Mouse (Mus musculus): ENCODE results near the gene Igsf21. TPM values are rescaled to one million over a fixed set of nuclear protein-coding genes. Genes with fewer than 3 reads are reported as not detected.

Igsf21 gene
- polyA plus RNA-seq, 1 experiment from 2014 or later: not detected

DNA sequence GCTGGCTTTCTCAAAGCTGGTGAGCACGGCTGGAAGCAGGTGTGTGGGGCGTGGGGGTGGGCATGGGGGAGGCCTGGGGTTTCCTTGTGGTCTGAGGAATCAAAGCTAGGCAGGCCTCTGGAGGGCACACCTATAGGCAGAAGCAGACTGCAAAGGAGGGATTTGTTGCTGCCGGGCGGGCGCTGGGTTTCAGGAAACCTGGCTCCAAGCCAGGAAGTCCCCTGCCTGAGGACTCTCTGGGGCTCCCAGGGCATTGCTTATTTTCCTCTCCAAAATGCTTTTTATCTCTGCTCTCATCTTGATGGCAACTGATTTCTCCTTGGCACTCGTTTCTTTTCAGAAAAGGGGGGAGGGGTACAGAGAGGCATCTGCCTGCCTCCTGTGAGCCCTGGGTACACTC lies 141.8 kb downstream of the Igsf21 start:
- Histone ChIP-seq H3K27me3 (ENCODE audit: insufficient read depth, low read length) (peaks cover 24% of the 10 kb centered on the region), H3K4me2 (ENCODE audit: low read depth, low read length) (no peak overlapping the region), H3K4me1 (ENCODE audit: insufficient read depth) (no peaks in the 10 kb centered on the region), H3K9ac (replicated peaks) (no peak overlapping the region), H3K36me3 (replicated peaks; ENCODE audit: insufficient read depth, low read length) (no peaks in the 10 kb centered on the region), H3K4me3 (ENCODE audit: low read depth, low read length) (no peak overlapping the region), H3K27ac (ENCODE audit: low read depth) (no peak overlapping the region), H3K9me3 (ENCODE audit: low read length) (no peaks in the 10 kb centered on the region)
- 17% methylated on average over 6 of the region's 6 CpGs for WGBS (ENCODE audit: insufficient replicate concordance)
- TF ChIP-seq EP300 (IDR thresholded peaks at IDR 0.05; ENCODE audit: low read depth): no peak
- no peak for TF ChIP-seq CTCF (IDR thresholded peaks at IDR 0.05; ENCODE audit: low read depth)
- ATAC-seq (no peak), DNase-seq (no peak)

DNA sequence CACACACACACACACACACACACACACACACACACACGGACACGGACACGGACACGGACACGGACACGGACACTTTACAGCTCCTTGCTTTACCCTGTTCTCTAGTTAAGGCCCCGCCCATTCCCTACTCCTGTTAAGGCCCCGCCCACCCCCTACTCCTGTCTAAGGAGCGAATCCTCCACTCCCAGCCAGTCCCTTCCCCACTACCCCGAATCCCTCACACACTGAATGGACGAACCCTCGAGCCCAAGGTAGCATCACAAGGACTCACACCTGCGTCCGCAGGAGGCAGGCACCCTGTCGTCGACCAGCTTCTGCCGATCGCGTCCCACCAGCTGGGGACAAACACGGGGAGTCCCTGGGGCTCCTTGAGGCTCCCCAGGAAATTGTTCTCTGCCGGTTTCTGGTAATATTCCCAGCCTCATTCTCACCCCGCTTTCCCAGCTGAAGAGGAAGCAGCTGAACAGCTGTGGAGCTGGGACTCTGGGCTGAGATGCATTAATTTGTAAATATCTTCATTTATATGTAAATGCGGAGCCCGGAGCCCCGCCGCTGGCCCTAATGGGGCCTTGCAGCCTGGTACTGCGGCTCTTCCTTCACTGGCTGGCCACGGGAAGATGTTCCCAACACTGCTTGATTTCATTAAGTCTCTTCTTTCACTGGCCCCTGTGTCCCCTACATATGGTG lies 143.1 kb downstream of the Igsf21 start:
- DNase-seq: no peak
- no peak overlapping the region for H3K9ac ChIP-seq (replicated peaks)

DNA sequence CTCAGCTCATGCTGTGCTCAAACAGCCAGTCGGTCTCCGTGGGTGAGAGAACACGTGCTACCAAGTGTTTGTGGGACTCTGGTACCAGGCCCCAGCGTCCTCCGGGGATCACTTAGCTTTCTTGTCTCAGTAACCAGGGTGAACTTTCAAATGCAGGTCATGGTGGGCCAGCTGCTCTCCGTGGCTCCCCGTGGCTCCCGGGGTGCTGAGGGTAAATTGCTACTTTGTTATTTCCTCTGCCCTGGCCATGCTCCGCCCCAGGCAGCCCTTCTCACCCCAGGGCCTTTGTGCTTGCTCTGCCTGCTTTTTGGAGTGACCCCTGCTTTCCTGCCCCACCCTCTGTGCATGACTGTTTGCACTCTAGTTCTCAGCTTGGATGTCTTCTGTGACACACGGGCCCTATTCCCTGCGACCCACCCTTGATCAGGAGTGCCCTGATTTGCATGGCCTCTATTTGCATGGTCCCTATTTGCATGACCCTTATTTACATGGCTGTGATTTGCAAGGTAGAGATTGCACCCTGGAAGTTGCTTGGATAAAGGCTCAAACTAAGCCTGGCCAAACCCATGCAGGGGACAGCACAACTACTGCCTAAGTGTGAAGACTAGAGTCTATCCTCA lies 143.9 kb downstream of the Igsf21 start:
- no peak overlapping the region for H3K9ac ChIP-seq (replicated peaks)
- H3K4me2 ChIP-seq (ENCODE audit: low read depth, low read length): no peak overlapping the region
- DNase-seq (no peak), ATAC-seq (no peak)
- H3K4me1 ChIP-seq (ENCODE audit: insufficient read depth): no peaks in the 10 kb centered on the region
- no peaks in the 10 kb centered on the region for H3K9me3 ChIP-seq (ENCODE audit: low read length)
- 22% methylated on average over 11 of the region's 11 CpGs for WGBS (ENCODE audit: insufficient replicate concordance)
- H3K4me3 ChIP-seq (ENCODE audit: low read depth, low read length): no peak overlapping the region
- H3K36me3 ChIP-seq (replicated peaks; ENCODE audit: insufficient read depth, low read length): no peaks in the 10 kb centered on the region
- TF ChIP-seq EP300 (IDR thresholded peaks at IDR 0.05; ENCODE audit: low read depth): no peak
- no peak for TF ChIP-seq CTCF (IDR thresholded peaks at IDR 0.05; ENCODE audit: low read depth)
- H3K27me3 ChIP-seq (ENCODE audit: insufficient read depth, low read length): peaks cover 11% of the 10 kb centered on the region; the same call in 1 of the 2 replicates
- H3K27ac ChIP-seq (ENCODE audit: low read depth): no peak overlapping the region

More for the DNA sequence above, 143.1 kb downstream of the Igsf21 start:
- no peaks in the 10 kb centered on the region for H3K9me3 ChIP-seq (ENCODE audit: low read length)
- H3K27me3 ChIP-seq (ENCODE audit: insufficient read depth, low read length): peaks cover 12% of the 10 kb centered on the region
- no peaks in the 10 kb centered on the region for H3K4me1 ChIP-seq (ENCODE audit: insufficient read depth)
- H3K27ac ChIP-seq (ENCODE audit: low read depth): no peak overlapping the region
- H3K4me2 ChIP-seq (ENCODE audit: low read depth, low read length): no peak overlapping the region
- H3K36me3 ChIP-seq (replicated peaks; ENCODE audit: insufficient read depth, low read length): no peaks in the 10 kb centered on the region
- WGBS (ENCODE audit: insufficient replicate concordance): 7% methylated on average over 26 of the region's 28 CpGs
- no peak overlapping the region for H3K4me3 ChIP-seq (ENCODE audit: low read depth, low read length)
- no peak for TF ChIP-seq EP300 (IDR thresholded peaks at IDR 0.05; ENCODE audit: low read depth)
- TF ChIP-seq CTCF (IDR thresholded peaks at IDR 0.05; ENCODE audit: low read depth): no peak
- no peak for ATAC-seq

DNA sequence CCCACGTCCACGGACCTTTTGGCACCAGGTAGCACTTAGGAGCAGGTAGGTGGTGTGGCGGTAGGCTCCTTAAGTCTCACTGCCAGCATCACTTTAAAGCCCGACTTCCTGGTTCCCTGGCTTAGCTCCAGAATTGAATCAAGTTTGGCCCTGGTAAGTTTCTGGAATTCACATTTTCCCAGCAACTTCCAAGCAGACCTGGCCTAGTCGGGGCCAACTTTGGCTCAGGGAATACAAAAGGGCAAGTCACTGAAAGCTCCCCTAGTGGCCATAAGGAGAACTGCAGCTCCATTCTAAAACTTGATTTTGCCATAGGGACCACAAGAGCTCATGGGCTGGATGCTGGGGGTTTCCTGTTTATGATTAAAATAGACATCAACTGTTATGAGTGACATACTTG lies 145.5 kb downstream of the Igsf21 start:
- no peak for DNase-seq
- Histone ChIP-seq H3K9me3 (ENCODE audit: low read length) (no peaks in the 10 kb centered on the region), H3K9ac (replicated peaks) (no peak overlapping the region), H3K27ac (ENCODE audit: low read depth) (no peak overlapping the region), H3K36me3 (replicated peaks; ENCODE audit: insufficient read depth, low read length) (no peaks in the 10 kb centered on the region), H3K4me1 (ENCODE audit: insufficient read depth) (no peaks in the 10 kb centered on the region), H3K4me3 (ENCODE audit: low read depth, low read length) (no peak overlapping the region), H3K4me2 (ENCODE audit: low read depth, low read length) (no peak overlapping the region), H3K27me3 (ENCODE audit: insufficient read depth, low read length) (peaks cover 11% of the 10 kb centered on the region; the same call in 1 of the 2 replicates)
- ATAC-seq: no peak
- 66% methylated on average over 5 of the region's 5 CpGs for WGBS (ENCODE audit: insufficient replicate concordance)
- TF ChIP-seq CTCF (IDR thresholded peaks at IDR 0.05; ENCODE audit: low read depth) (peak; percentile 80), EP300 (IDR thresholded peaks at IDR 0.05; ENCODE audit: low read depth) (no peak)

DNA sequence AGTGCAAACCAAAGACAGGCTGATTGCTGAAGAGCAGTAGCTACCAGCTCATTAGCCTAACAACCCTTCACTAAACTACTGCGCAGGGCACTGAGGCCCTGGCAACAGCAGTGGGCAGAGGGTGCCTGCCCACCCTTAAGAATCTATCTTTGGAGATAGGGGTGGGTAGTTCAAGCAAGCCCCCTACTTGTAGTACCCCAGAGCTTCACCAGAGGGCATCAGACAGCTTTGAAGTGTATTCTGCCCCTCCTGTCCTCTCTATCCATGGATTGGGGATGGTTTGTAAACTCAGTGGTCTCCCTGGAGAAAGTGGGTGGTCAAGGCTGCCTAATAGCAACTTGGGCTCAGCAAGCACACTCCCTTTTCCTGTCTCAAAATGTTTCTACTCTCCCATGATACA lies 146.4 kb downstream of the Igsf21 start:
- Histone ChIP-seq H3K27ac (ENCODE audit: low read depth) (no peak overlapping the region), H3K4me1 (ENCODE audit: insufficient read depth) (no peaks in the 10 kb centered on the region), H3K9me3 (ENCODE audit: low read length) (no peaks in the 10 kb centered on the region), H3K4me2 (ENCODE audit: low read depth, low read length) (no peak overlapping the region), H3K4me3 (ENCODE audit: low read depth, low read length) (no peak overlapping the region), H3K36me3 (replicated peaks; ENCODE audit: insufficient read depth, low read length) (no peaks in the 10 kb centered on the region), H3K27me3 (ENCODE audit: insufficient read depth, low read length) (peaks cover 11% of the 10 kb centered on the region; the same call in 1 of the 2 replicates), H3K9ac (replicated peaks) (no peak overlapping the region)
- 67% methylated on average over 1 of the region's 1 CpGs for WGBS (ENCODE audit: insufficient replicate concordance)
- ATAC-seq (no peak), DNase-seq (no peak)
- no peak for TF ChIP-seq EP300 (IDR thresholded peaks at IDR 0.05; ENCODE audit: low read depth)
- TF ChIP-seq CTCF (IDR thresholded peaks at IDR 0.05; ENCODE audit: low read depth): peak; percentile 36

DNA sequence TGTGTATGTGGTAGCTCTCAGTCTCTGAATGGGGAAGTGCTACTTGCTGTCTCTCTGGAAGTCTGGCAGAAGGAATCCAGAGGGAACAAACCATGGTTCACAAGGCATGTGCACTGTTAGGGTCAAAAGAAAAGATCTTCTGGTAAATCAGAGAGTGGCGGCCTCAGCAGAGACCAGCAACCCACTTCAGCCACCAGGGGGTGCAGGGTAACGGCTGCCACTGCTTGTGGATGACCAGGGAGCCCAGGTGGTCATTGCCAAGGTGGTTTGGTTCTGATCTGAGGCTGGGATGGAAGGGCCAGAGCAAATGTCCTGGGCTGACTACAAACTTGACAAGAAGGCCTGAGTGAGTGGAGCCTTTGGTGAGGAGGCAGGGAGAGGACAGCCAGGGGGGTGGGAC lies 150.3 kb downstream of the Igsf21 start:
- Histone ChIP-seq H3K4me3 (ENCODE audit: low read depth, low read length) (no peak overlapping the region), H3K9ac (replicated peaks) (no peak overlapping the region), H3K27ac (ENCODE audit: low read depth) (no peak overlapping the region), H3K36me3 (replicated peaks; ENCODE audit: insufficient read depth, low read length) (no peaks in the 10 kb centered on the region), H3K9me3 (ENCODE audit: low read length) (no peaks in the 10 kb centered on the region), H3K4me2 (ENCODE audit: low read depth, low read length) (no peak overlapping the region), H3K27me3 (ENCODE audit: insufficient read depth, low read length) (no peaks in the 10 kb centered on the region), H3K4me1 (ENCODE audit: insufficient read depth) (no peaks in the 10 kb centered on the region)
- no peak for DNase-seq
- no peak for ATAC-seq
- TF ChIP-seq EP300 (IDR thresholded peaks at IDR 0.05; ENCODE audit: low read depth): no peak
- peak; percentile 35 for TF ChIP-seq CTCF (IDR thresholded peaks at IDR 0.05; ENCODE audit: low read depth)
- 40% methylated on average over 2 of the region's 2 CpGs for WGBS (ENCODE audit: insufficient replicate concordance)
